Comparison of ENCODE assay signal across 9 mouse cellular contexts in the genomic region with DNA sequence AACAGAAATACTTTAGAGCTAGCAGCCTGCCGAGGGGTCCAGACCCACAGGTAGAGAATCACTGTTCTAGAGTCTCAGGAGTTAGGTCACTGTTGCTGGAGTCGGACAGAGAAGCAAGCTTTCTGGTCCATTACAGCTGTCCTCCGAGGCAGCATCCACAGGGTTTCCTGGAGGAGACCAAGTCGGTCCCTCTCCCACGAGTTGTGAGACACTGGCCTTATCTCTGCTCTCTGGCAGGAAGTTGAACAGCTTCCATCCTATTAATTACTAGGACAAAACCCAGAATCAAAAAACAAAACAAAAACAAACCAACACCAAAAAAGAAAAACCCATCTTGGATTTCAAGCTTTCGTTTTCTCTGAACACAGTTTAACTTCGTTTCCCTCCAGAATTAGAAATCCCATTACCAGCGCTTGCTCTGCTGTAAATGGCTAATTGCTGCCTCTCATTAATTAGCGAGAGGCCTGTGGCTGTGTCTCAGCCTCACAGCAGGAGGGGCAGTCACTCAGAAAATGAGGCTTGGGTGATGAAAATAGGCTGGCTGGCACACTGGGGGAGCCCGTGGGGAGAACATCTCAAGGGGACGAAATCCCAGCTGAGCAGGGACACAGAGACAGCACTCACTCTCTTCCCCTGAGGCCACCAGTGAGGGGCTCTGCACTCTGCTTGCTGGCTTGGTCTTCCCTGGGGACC.
DNase-seq lines count a peak whose midpoint lies in the region; ATAC-seq and TF ChIP-seq lines count a peak whose summit lies in the region.
"Had no signal": no experiment of that assay in that cellular context is flagged by ENCODE, and none has a peak within 500 bp of the region (broad histone marks: within the 10 kb centered on the region; RNA-seq: fewer than 3 reads in every experiment).

No protein-coding gene starts in this region.

- TF ChIP-seq CTCF in kidney, postnatal 0 days (IDR thresholded peaks at IDR 0.05; ENCODE audit: low read depth), result no peak

- no peaks in the 10 kb centered on the region for H3K36me3 ChIP-seq in hindbrain, embryonic 10.5 days
- no peaks in the 10 kb centered on the region for H3K36me3 ChIP-seq in hindbrain, embryonic 12.5 days
- H3K36me3 ChIP-seq in kidney, postnatal 0 days (ENCODE audit: insufficient read depth, low read length), result no peaks in the 10 kb centered on the region
- H3K36me3 ChIP-seq: limb, embryonic 13.5 days had no signal

- H3K9me3 ChIP-seq in hindbrain, embryonic 10.5 days, result no peaks in the 10 kb centered on the region
- no peaks in the 10 kb centered on the region for H3K9me3 ChIP-seq in hindbrain, embryonic 12.5 days (replicated peaks)
- H3K9me3 ChIP-seq in kidney, postnatal 0 days (replicated peaks; ENCODE audit: low read length), result no peaks in the 10 kb centered on the region
- H3K9me3 ChIP-seq: limb, embryonic 13.5 days had no signal

- H3K27ac ChIP-seq in hindbrain, embryonic 10.5 days, result peak overlapping the region; percentile 3
- no peak overlapping the region for H3K27ac ChIP-seq in hindbrain, embryonic 12.5 days
- no peak overlapping the region; the same call in 1 of the 2 replicates for H3K27ac ChIP-seq in kidney, postnatal 0 days
- H3K27ac ChIP-seq: limb, embryonic 13.5 days had no signal

- H3K4me1 ChIP-seq in hindbrain, embryonic 10.5 days (replicated peaks), result peaks cover 39% of the 10 kb centered on the region
- peaks cover 10% of the 10 kb centered on the region for H3K4me1 ChIP-seq in hindbrain, embryonic 12.5 days
- no peaks in the 10 kb centered on the region for H3K4me1 ChIP-seq in kidney, postnatal 0 days (replicated peaks; ENCODE audit: insufficient read depth, low read length)
- H3K4me1 ChIP-seq: limb, embryonic 13.5 days had no signal

- ATAC-seq in hindbrain, embryonic 12.5 days (ENCODE audit: low FRiP score), result no peak
- no peak for ATAC-seq in kidney, postnatal 0 days (replicated peaks; ENCODE audit: low FRiP score, low read depth)

- H3K27me3 ChIP-seq in hindbrain, embryonic 10.5 days (ENCODE audit: insufficient read depth, poor library complexity, severe bottlenecking), result peaks cover 7% of the 10 kb centered on the region; the same call in 1 of the 2 replicates
- H3K27me3 ChIP-seq in hindbrain, embryonic 12.5 days, result no peaks in the 10 kb centered on the region
- no peaks in the 10 kb centered on the region for H3K27me3 ChIP-seq in kidney, postnatal 0 days (ENCODE audit: insufficient read depth, low read length)
- H3K27me3 ChIP-seq: limb, embryonic 13.5 days had no signal

- no peak overlapping the region for H3K4me3 ChIP-seq in hindbrain, embryonic 10.5 days
- H3K4me3 ChIP-seq in hindbrain, embryonic 12.5 days, result no peak overlapping the region
- no peak overlapping the region for H3K4me3 ChIP-seq in kidney, postnatal 0 days (replicated peaks; ENCODE audit: low read depth, low read length)
- H3K4me3 ChIP-seq: limb, embryonic 13.5 days had no signal

- H3K4me2 ChIP-seq in hindbrain, embryonic 12.5 days (replicated peaks), result no peak overlapping the region
- no peak overlapping the region for H3K4me2 ChIP-seq in kidney, postnatal 0 days (ENCODE audit: low read length)
- H3K4me2 ChIP-seq: limb, embryonic 13.5 days had no signal

- no peak for DNase-seq in hindbrain, embryonic 10.5 days (ENCODE audit: low spot score)
- peak; percentile 45 to 49 for DNase-seq in right cerebral cortex, postnatal 10 days (ENCODE audit: low spot score in 2 of 2)
- no peak for DNase-seq in right cerebral cortex, postnatal 14 days
- peak; percentile 40 for DNase-seq in kidney, postnatal 0 days (ENCODE audit: low spot score)
- no peak for DNase-seq in gastrocnemius, postnatal 36 days
- no peak for DNase-seq in embryo, embryonic 10.5 days (ENCODE audit: low spot score)
- no peak for DNase-seq in cerebellum, adult 8-10 months

- H3K9ac ChIP-seq in hindbrain, embryonic 12.5 days, result no peak overlapping the region
- H3K9ac ChIP-seq in kidney, postnatal 0 days (ENCODE audit: low read depth, low read length), result no peak overlapping the region
- H3K9ac ChIP-seq: limb, embryonic 13.5 days had no signal

- intact Hi-C loops in gastrocnemius, postnatal 36 days (cut with DNase I), result no loop called here

- 42% methylated on average over 11 of the region's 11 CpGs for WGBS in hindbrain, embryonic 10.5 days
- WGBS in hindbrain, embryonic 12.5 days, result 41% methylated on average over 11 of the region's 11 CpGs
- 24% methylated on average over 11 of the region's 11 CpGs for WGBS in kidney, postnatal 0 days

Comparison
In these comparisons a context has a peak if more than half of its experiments do, and no peak if none do; other contexts are left out.
1. DNase-seq: peak in right cerebral cortex, postnatal 10 days (2 of 2) and kidney, postnatal 0 days (single experiment); none in hindbrain, embryonic 10.5 days (single experiment), right cerebral cortex, postnatal 14 days (single experiment), gastrocnemius, postnatal 36 days (0 of 2), embryo, embryonic 10.5 days (single experiment) and cerebellum, adult 8-10 months (single experiment).